25 mouse cellular contexts compared by ENCODE assay signal in genomic region chr17:6189207-6189606, GRCm38 (mm10).
"Had no signal": no experiment of that assay in that cellular context is flagged by ENCODE, and none has a peak within 500 bp of the region (broad histone marks: within the 10 kb centered on the region; RNA-seq: fewer than 3 reads in every experiment).

No protein-coding gene starts in this region.

- DNase-seq: gastrocnemius, adult 2 months; gastrocnemius, postnatal 10 days; gastrocnemius, postnatal 25 days; heart, adult 11 months; heart, adult 2 months; heart, postnatal 14 days; heart, postnatal 36 days; kidney, adult 11 months; kidney, adult 2 months; kidney, adult 9 months; kidney, postnatal 14 days; kidney, postnatal 4 days; left cerebral cortex, postnatal 4 days had no signal

- H3K27me3 ChIP-seq: heart, embryonic 13.5 days; heart, embryonic 15.5 days; hindbrain, embryonic 13.5 days; hindbrain, embryonic 15.5 days; kidney, embryonic 15.5 days; limb, embryonic 13.5 days; limb, embryonic 15.5 days; liver, embryonic 12.5 days had no signal

- H3K4me3 ChIP-seq: gastrocnemius, adult 2 months; heart, adult 2 months; heart, embryonic 13.5 days; heart, embryonic 15.5 days; hindbrain, embryonic 13.5 days; hindbrain, embryonic 15.5 days; kidney, embryonic 15.5 days; layer of hippocampus, adult 2 months; left cerebral cortex, adult 2 months; limb, embryonic 13.5 days; limb, embryonic 15.5 days; liver, embryonic 12.5 days had no signal

- ATAC-seq: hindbrain, postnatal 0 days; intestine, embryonic 16.5 days; liver, embryonic 12.5 days had no signal
